Mouse (Mus musculus) neural tube, embryonic 12.5 days (tissue): ENCODE measurements around the gene Med20. TPM values are rescaled to one million over a fixed set of nuclear protein-coding genes. Genes with fewer than 3 reads are reported as not detected.
"Not testable (repeated sequence)": the region's sequence is repeated elsewhere in the genome, so short reads cannot be mapped to it uniquely, and the experiment has no call there.

ENCODE experiments used
- ATAC-seq: fragments of 200-750 bp; cut with Nextera tagmentation; 2 replicates; pipeline ENCODE4 v1.8.0; 2017; ENCODE audit warnings: low read depth, mild to moderate bottlenecking, moderate TSS enrichment, moderate library complexity; ENCODE audit not compliant: low FRiP score
- H3K27ac ChIP-seq: fragments of 300-500 bp; sonication (generic); 2 replicates; pipeline ENCODE4 v1.5.1; 2016
- H3K27me3 ChIP-seq: fragments of 300-500 bp; sonication (generic); replicated peaks from 2 replicates; pipeline ENCODE4 v1.6.1; 2016; ENCODE audit warnings: mild to moderate bottlenecking
- H3K36me3 ChIP-seq: fragments of 300-500 bp; sonication (generic); 2 replicates; pipeline ENCODE4 v1.6.1; 2016; ENCODE audit warnings: mild to moderate bottlenecking
- H3K4me1 ChIP-seq: fragments of 300-500 bp; sonication (generic); 2 replicates; pipeline ENCODE4 v1.6.1; 2016
- H3K4me2 ChIP-seq: fragments of 300-500 bp; sonication (generic); replicated peaks from 2 replicates; pipeline ENCODE4 v1.6.1; 2016; ENCODE audit warnings: mild to moderate bottlenecking
- H3K4me3 ChIP-seq: fragments of 300-500 bp; sonication (generic); 2 replicates; pipeline ENCODE4 v1.5.1; 2016
- H3K9ac ChIP-seq: fragments of 300-500 bp; sonication (generic); 2 replicates; pipeline ENCODE4 v1.6.1; 2016; ENCODE audit warnings: mild to moderate bottlenecking
- H3K9me3 ChIP-seq: fragments of 300-500 bp; sonication (generic); 2 replicates; pipeline ENCODE4 v1.6.1; 2016; ENCODE audit warnings: mild to moderate bottlenecking
- WGBS: fragments of 180-500 bp; shearing (Covaris S2); methylation state at CpG from one replicate; pipeline ENCODE4 v1.1.7; 2016; 5-methylcytosine and 5-hydroxymethylcytosine counted together
- polyA plus RNA-seq: library from polyadenylated mRNA; unstranded; fragments of >200 nt; fragmentation: Nextera tagmentation; extraction: Ambion mirVana; gene quantifications from 2 replicates; pipeline ENCODE4 v1.2.1, GENCODE M21; 2016

The Med20 gene
- polyA plus RNA-seq, 1 experiment from 2014 or later, result 41.6 TPM

GRCm38 (mm10) chr17:47597838-47598579 lies 13.4 kb upstream of the Med20 start:
- Histone ChIP-seq H3K9me3 (no peaks in the 10 kb centered on the region), H3K9ac (no peak overlapping the region), H3K4me1 (peaks cover 38% of the 10 kb centered on the region), H3K36me3 (peaks cover 46% of the 10 kb centered on the region), H3K4me2 (peak overlapping the region; percentile 24; the same call in 1 of the 2 replicates), H3K4me3 (no peak overlapping the region), H3K27ac (no peak overlapping the region), H3K27me3 (no peaks in the 10 kb centered on the region)
- no peak for ATAC-seq
- 36% methylated on average over 10 of the region's 10 CpGs for WGBS

GRCm38 (mm10) chr17:47598580-47599304 lies 12.6 kb upstream of the Med20 start:
- not testable (repeated sequence) for H3K27me3 ChIP-seq, H3K4me3 ChIP-seq, H3K4me2 ChIP-seq, H3K9me3 ChIP-seq, H3K9ac ChIP-seq, H3K27ac ChIP-seq, ATAC-seq
- peaks cover 50% of the 10 kb centered on the region for H3K36me3 ChIP-seq
- peaks cover 38% of the 10 kb centered on the region for H3K4me1 ChIP-seq
- 81% methylated on average over 10 of the region's 10 CpGs for WGBS

GRCm38 (mm10) chr17:47599511-47600297 lies 11.7 kb upstream of the Med20 start:
- Histone ChIP-seq H3K4me1 (peaks cover 29% of the 10 kb centered on the region), H3K36me3 (peaks cover 60% of the 10 kb centered on the region), H3K4me2 (no peak overlapping the region), H3K27ac (0 out of 2 replicates have a peak overlapping the region, but pooled peaks have one; percentile 1), H3K4me3 (no peak overlapping the region), H3K27me3 (no peaks in the 10 kb centered on the region), H3K9me3 (no peaks in the 10 kb centered on the region), H3K9ac (no peak overlapping the region)
- WGBS, result 80% methylated on average over 11 of the region's 11 CpGs
- ATAC-seq, result no peak

DNA sequence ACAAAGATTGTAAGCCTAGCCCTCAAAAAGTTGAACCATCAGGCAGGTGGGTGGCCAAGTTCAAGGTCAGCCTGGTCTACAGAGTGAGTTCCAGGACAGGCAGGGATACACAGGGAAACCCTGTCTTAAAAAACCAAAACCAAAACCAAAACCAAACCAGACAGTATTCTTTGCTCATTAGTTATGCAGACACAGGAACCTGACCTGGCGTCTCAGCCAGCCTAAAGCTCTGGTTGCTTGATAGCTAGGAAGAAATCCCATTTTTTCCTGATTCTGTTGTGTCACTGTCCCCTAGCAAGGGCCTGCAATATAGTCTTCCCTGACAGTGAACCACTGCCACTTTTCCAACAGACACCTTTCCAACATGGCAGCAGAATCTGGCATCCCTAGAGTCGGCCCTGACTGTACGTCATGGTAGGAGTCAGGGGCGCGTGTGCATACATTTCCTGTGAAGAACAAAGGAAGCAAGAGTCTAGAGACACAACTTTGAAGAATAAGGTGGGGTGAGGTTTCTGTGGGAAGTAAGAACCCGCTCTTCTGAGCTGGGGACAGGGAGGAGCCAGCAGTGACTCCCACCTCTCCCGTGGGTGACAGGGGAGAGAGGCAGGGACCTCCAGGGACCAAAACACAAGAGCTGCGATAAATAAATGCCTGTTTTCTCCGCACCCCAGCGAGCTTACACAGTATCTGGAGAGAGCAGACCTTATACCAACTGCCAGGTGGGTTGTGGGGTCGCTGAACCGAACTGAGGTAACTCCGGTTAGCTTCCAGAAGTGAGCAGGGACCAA lies 10.6 kb upstream of the Med20 start:
- H3K36me3 ChIP-seq, result peaks cover 71% of the 10 kb centered on the region
- H3K4me1 ChIP-seq, result peaks cover 18% of the 10 kb centered on the region
- H3K9ac ChIP-seq, result no peak overlapping the region
- H3K4me3 ChIP-seq, result no peak overlapping the region
- H3K27ac ChIP-seq, result no peak overlapping the region
- H3K27me3 ChIP-seq, result no peaks in the 10 kb centered on the region
- no peaks in the 10 kb centered on the region for H3K9me3 ChIP-seq
- WGBS, result 88% methylated on average over 13 of the region's 13 CpGs
- no peak overlapping the region for H3K4me2 ChIP-seq
- ATAC-seq, result no peak

DNA sequence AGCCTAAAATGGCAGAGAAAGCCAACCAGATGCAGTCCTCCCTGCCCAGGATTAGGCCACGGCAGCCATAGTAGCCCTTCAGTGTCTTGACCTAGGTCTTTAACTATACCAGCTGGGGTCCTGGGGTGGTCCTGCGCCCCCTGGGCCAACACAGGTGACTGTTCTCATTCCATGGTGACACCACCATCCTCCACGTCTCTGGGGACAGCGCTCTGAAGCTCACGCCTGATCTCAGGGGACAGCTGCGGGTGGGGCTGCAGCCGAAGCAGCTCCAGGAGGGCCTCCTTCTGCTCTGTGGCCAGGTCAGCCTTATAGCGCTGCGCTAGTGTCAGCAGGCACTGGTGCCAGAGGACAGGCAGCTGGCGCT lies 10.0 kb upstream of the Med20 start:
- Histone ChIP-seq H3K27ac (no peak overlapping the region), H3K9me3 (no peaks in the 10 kb centered on the region), H3K27me3 (no peaks in the 10 kb centered on the region), H3K36me3 (peaks cover 76% of the 10 kb centered on the region), H3K4me2 (no peak overlapping the region), H3K9ac (no peak overlapping the region), H3K4me1 (peaks cover 13% of the 10 kb centered on the region), H3K4me3 (no peak overlapping the region)
- no peak for ATAC-seq
- 92% methylated on average over 10 of the region's 10 CpGs for WGBS

DNA sequence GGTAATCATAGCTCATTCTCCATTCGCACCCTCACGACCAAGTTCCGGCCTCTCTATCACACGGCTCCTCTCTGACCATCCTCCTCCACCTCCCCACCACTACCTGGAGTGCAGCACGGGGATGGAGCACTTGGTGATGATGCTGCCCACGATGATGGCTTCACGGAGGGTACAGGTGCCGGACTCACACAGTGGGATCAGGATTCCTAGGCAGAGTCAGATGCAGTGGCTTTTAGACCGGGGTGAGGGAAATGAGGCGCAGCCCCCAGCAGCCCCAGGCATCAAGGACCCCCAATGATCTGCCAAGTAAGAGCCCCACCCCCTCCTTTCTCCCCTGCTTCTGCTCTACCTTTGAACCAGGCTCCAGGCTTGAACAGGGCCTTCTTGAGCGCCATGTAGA lies 9.1 kb upstream of the Med20 start:
- WGBS, result 95% methylated on average over 11 of the region's 11 CpGs
- H3K4me2 ChIP-seq, result no peak overlapping the region
- H3K4me1 ChIP-seq, result peaks cover 3% of the 10 kb centered on the region
- H3K27me3 ChIP-seq, result no peaks in the 10 kb centered on the region
- H3K27ac ChIP-seq, result no peak overlapping the region
- H3K9ac ChIP-seq, result no peak overlapping the region
- no peaks in the 10 kb centered on the region for H3K9me3 ChIP-seq
- no peak for ATAC-seq
- H3K4me3 ChIP-seq, result no peak overlapping the region
- H3K36me3 ChIP-seq, result peaks cover 85% of the 10 kb centered on the region

DNA sequence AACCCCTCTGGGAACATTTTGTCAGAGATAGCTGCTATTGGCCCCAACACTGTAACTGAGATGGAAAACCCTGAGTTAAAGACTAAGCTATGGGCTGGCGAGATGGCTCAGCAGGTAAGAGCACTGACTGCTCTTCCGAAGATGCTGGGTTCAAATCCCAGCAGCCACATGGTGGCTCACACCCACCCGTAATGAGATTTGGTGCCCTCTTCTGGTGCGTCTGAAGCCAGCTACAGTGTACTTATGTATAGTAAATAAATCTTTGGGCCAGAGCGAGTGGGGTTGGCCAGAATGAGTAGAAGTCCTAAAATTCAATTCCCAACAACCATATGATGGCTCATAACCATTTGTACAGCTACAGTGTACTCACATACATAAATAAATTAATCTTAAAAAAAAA lies 5.2 kb upstream of the Med20 start:
- no peaks in the 10 kb centered on the region for H3K27me3 ChIP-seq
- H3K9ac ChIP-seq, result no peak overlapping the region
- no peak for ATAC-seq
- 79% methylated on average over 5 of the region's 5 CpGs for WGBS
- H3K4me3 ChIP-seq, result no peak overlapping the region
- no peak overlapping the region for H3K27ac ChIP-seq
- no peaks in the 10 kb centered on the region for H3K9me3 ChIP-seq
- no peak overlapping the region for H3K4me2 ChIP-seq
- peaks cover 9% of the 10 kb centered on the region for H3K4me1 ChIP-seq
- peaks cover 72% of the 10 kb centered on the region for H3K36me3 ChIP-seq

- 93% methylated on average over 4 of the region's 4 CpGs for WGBS
- Histone ChIP-seq H3K4me2 (peak overlapping the region; percentile 94; the same call in 1 of the 2 replicates), H3K4me1 (peaks cover 22% of the 10 kb centered on the region), H3K27ac (no peak overlapping the region), H3K27me3 (no peaks in the 10 kb centered on the region), H3K9me3 (no peaks in the 10 kb centered on the region), H3K4me3 (no peak overlapping the region), H3K36me3 (peaks cover 57% of the 10 kb centered on the region), H3K9ac (no peak overlapping the region)
- no peak for ATAC-seq
These were observed 2.2 kb upstream of the Med20 start for GRCm38 (mm10) chr17:47609182-47609581.

GRCm38 (mm10) chr17:47611661-47611982 lies 240 bp downstream of the Med20 start:
- no peaks in the 10 kb centered on the region for H3K9me3 ChIP-seq
- H3K27ac ChIP-seq, result no peak overlapping the region
- H3K4me1 ChIP-seq, result peaks cover 22% of the 10 kb centered on the region
- peak overlapping the region; percentile 78 for H3K9ac ChIP-seq
- H3K27me3 ChIP-seq, result no peaks in the 10 kb centered on the region
- H3K4me3 ChIP-seq, result peak overlapping the region; percentile 79
- no peak for ATAC-seq
- peaks cover 48% of the 10 kb centered on the region for H3K36me3 ChIP-seq
- under 1% methylated on average over 13 of the region's 13 CpGs for WGBS
- H3K4me2 ChIP-seq, result peak overlapping the region; percentile 94

- 89% methylated on average over 1 of the region's 1 CpGs for WGBS
- peaks cover 22% of the 10 kb centered on the region for H3K4me1 ChIP-seq
These were observed 2.6 kb downstream of the Med20 start for GRCm38 (mm10) chr17:47614018-47614417.

DNA sequence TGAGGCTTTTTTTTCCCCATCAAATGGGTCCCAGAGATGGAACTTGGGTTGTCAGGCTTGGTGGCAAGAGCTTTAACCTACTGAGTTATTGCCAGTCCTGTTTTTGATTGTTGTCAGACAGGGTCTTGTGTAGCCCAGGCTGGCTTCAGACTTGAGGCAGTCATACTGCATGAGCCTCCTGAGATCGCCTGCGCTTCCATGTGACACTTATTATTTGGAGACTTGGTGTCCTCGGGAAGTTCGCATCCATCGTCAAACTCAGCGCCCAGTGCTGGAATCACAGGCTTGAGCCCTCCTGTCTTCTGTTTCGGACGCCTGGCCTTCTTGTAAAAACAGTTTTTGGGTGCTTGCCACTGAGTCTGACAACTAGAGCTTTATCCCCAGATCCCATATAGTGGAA lies 4.7 kb downstream of the Med20 start:
- Histone ChIP-seq H3K4me3 (no peak overlapping the region), H3K36me3 (peaks cover 49% of the 10 kb centered on the region), H3K27me3 (no peaks in the 10 kb centered on the region), H3K27ac (no peak overlapping the region), H3K4me2 (no peak overlapping the region), H3K4me1 (peaks cover 13% of the 10 kb centered on the region), H3K9me3 (no peaks in the 10 kb centered on the region), H3K9ac (no peak overlapping the region)
- WGBS, result 95% methylated on average over 8 of the region's 8 CpGs
- no peak for ATAC-seq

More at GRCm38 (mm10) chr17:47614018-47614417, 2.6 kb downstream of the Med20 start:
- Histone ChIP-seq H3K27ac (no peak overlapping the region), H3K27me3 (no peaks in the 10 kb centered on the region), H3K36me3 (peaks cover 44% of the 10 kb centered on the region), H3K4me3 (no peak overlapping the region), H3K4me2 (no peak overlapping the region), H3K9ac (no peak overlapping the region), H3K9me3 (no peaks in the 10 kb centered on the region)
- ATAC-seq, result no peak
